Comparison of ENCODE assay signal across 8 mouse cellular contexts in genomic region chr16:25016261-25016836, GRCm38 (mm10).
DNase-seq lines count a peak whose midpoint lies in the region; ATAC-seq lines count a peak whose summit lies in the region.

No protein-coding gene starts in this region.

- intact Hi-C loops in heart, postnatal 25 days (cut with DNase I): no loop called here

- H3K9me3 ChIP-seq in forebrain, embryonic 11.5 days (ENCODE audit: control insufficient read depth, low read length): no peaks in the 10 kb centered on the region
- no peaks in the 10 kb centered on the region for H3K9me3 ChIP-seq in forebrain, embryonic 10.5 days
- H3K9me3 ChIP-seq in neural tube, embryonic 14.5 days (ENCODE audit: control insufficient read depth, low read length): no peaks in the 10 kb centered on the region

- H3K9ac ChIP-seq in forebrain, embryonic 11.5 days (ENCODE audit: low read length): no peak overlapping the region
- no peak overlapping the region for H3K9ac ChIP-seq in neural tube, embryonic 14.5 days (replicated peaks; ENCODE audit: low read depth, low read length)

- no peak overlapping the region for H3K4me2 ChIP-seq in forebrain, embryonic 11.5 days (ENCODE audit: low read depth, low read length, severe bottlenecking)
- no peak overlapping the region for H3K4me2 ChIP-seq in neural tube, embryonic 14.5 days (ENCODE audit: low read depth, low read length)

- H3K4me3 ChIP-seq in forebrain, embryonic 11.5 days (ENCODE audit: low read depth, low read length): no peak overlapping the region
- no peak overlapping the region for H3K4me3 ChIP-seq in forebrain, embryonic 10.5 days
- no peak overlapping the region for H3K4me3 ChIP-seq in neural tube, embryonic 14.5 days (ENCODE audit: low read depth, low read length)

- ATAC-seq in forebrain, embryonic 11.5 days (replicated peaks; ENCODE audit: low FRiP score): peak; percentile 61; the same call in 1 of the 2 replicates
- peak; percentile 94 for ATAC-seq in neural tube, embryonic 14.5 days (ENCODE audit: low read depth)

- DNase-seq in forebrain, embryonic 11.5 days (ENCODE audit: low spot score): no peak
- DNase-seq in forebrain, embryonic 10.5 days (ENCODE audit: extremely low spot score, low spot score): no peak
- peak; percentile 47 to 69 for DNase-seq in cerebellum, postnatal 25 days
- peak; percentile 79 for DNase-seq in layer of hippocampus, adult 11-12 months (ENCODE audit: low spot score)
- no peak for DNase-seq in heart, adult 8-10 months (ENCODE audit: low spot score)
- DNase-seq in gastrocnemius, postnatal 10 days: no peak
- DNase-seq in heart, postnatal 25 days (ENCODE audit: low spot score): no peak

- H3K27ac ChIP-seq in forebrain, embryonic 11.5 days (ENCODE audit: low read depth, low read length): no peak overlapping the region
- H3K27ac ChIP-seq in forebrain, embryonic 10.5 days: no peak overlapping the region
- H3K27ac ChIP-seq in neural tube, embryonic 14.5 days (ENCODE audit: low read depth, low read length): no peak overlapping the region

- H3K4me1 ChIP-seq in forebrain, embryonic 11.5 days (replicated peaks; ENCODE audit: control insufficient read depth, insufficient read depth, low read length): peaks cover 4% of the 10 kb centered on the region; the same call in 1 of the 2 replicates
- peaks cover 8% of the 10 kb centered on the region for H3K4me1 ChIP-seq in forebrain, embryonic 10.5 days
- H3K4me1 ChIP-seq in neural tube, embryonic 14.5 days (ENCODE audit: control insufficient read depth, insufficient read depth, low read length): no peaks in the 10 kb centered on the region

- H3K36me3 ChIP-seq in forebrain, embryonic 11.5 days (ENCODE audit: control insufficient read depth, insufficient read depth, low read length): no peaks in the 10 kb centered on the region
- no peaks in the 10 kb centered on the region for H3K36me3 ChIP-seq in forebrain, embryonic 10.5 days (replicated peaks)
- H3K36me3 ChIP-seq in neural tube, embryonic 14.5 days (ENCODE audit: control insufficient read depth, insufficient read depth, low read length): no peaks in the 10 kb centered on the region

- no peaks in the 10 kb centered on the region for H3K27me3 ChIP-seq in forebrain, embryonic 11.5 days (ENCODE audit: control insufficient read depth, insufficient read depth, low read length)
- H3K27me3 ChIP-seq in forebrain, embryonic 10.5 days (ENCODE audit: poor library complexity, severe bottlenecking): no peaks in the 10 kb centered on the region
- no peaks in the 10 kb centered on the region for H3K27me3 ChIP-seq in neural tube, embryonic 14.5 days (ENCODE audit: control insufficient read depth, insufficient read depth, low read length)

- 44% methylated on average over 4 of the region's 4 CpGs for WGBS in forebrain, embryonic 11.5 days
- whole genome bisulfite sequencing in forebrain, embryonic 10.5 days: 62% methylated on average over 4 of the region's 4 CpGs
- 36% methylated on average over 4 of the region's 4 CpGs for WGBS in neural tube, embryonic 14.5 days

Comparison
In these comparisons a context has a peak if more than half of its experiments do, and no peak if none do; other contexts are left out.
1. DNase-seq: peak in cerebellum, postnatal 25 days (2 of 2) and layer of hippocampus, adult 11-12 months (single experiment); none in forebrain, embryonic 11.5 days (single experiment), forebrain, embryonic 10.5 days (single experiment), heart, adult 8-10 months (single experiment), gastrocnemius, postnatal 10 days (single experiment) and heart, postnatal 25 days (single experiment).